Mouse (Mus musculus) embryonic stem cell, embryonic (primary cell): ENCODE measurements around the gene Olfr1259.
"Not testable (repeated sequence)": the region's sequence is repeated elsewhere in the genome, so short reads cannot be mapped to it uniquely, and the experiment has no call there.

Experiments
- CTCF ChIA-PET, 4 experiments: fragments of 300-600 bp in 2 of 4; fragments of 350-600 bp in 2 of 4; sonication (Branson Sonifier 250); formaldehyde crosslinking; loops; one replicate each; lab custom pipeline; 2022; ENCODE audit warnings: inconsistent platforms in 2 of 4; lab: Charles Lee
- POLR2A ChIA-PET, 4 experiments: fragments of 300-600 bp in 2 of 4; fragments of 350-600 bp in 2 of 4; sonication (Branson Sonifier 250); formaldehyde crosslinking; loops; one replicate each; lab custom pipeline; 2022; ENCODE audit warnings: antibody characterized with exemption in 4 of 4, inconsistent platforms in 1 of 4; lab: Charles Lee

Gene Olfr1259

GRCm38 (mm10) chr2:89948564-89948963, at the start of gene Olfr1259:
Gene Olfr1259 (minus strand): TSS chr2:89948664.
- ChIA-PET CTCF (no interaction called here), POLR2A (interaction anchor here in 1 of 4 experiments (0.6 kb wide), 1 partner anchor 95 kb away, joined by 5 read pairs; no protein-coding TSS in a partner anchor)

- POLR2A ChIA-PET, result no interaction called here
- CTCF ChIA-PET, result no interaction called here
Observed at GRCm38 (mm10) chr2:89990921-89991320, 42.5 kb upstream of the Olfr1259 start, which contains the start of gene Olfr1261. Gene Olfr1261 (plus strand): TSS chr2:89991221.

- CTCF ChIA-PET, result no interaction called here
- POLR2A ChIA-PET, result no interaction called here
Observed at GRCm38 (mm10) chr2:89977709-89978108, 29.2 kb upstream of the Olfr1259 start.

GRCm38 (mm10) chr2:89974184-89974583, 25.7 kb upstream of the Olfr1259 start, which contains the start of gene Olfr1260:
Gene Olfr1260 (plus strand): TSS chr2:89974340.
- ChIA-PET CTCF (no interaction called here), POLR2A (no interaction called here)

- ChIA-PET CTCF (no interaction called here), POLR2A (no interaction called here)
Observed at GRCm38 (mm10) chr2:89927009-89927408, 21.5 kb downstream of the Olfr1259 start, which contains the start of gene Olfr1258. Gene Olfr1258 (plus strand): TSS chr2:89927309.

- POLR2A ChIA-PET, CTCF ChIA-PET: not testable (repeated sequence)
Observed at GRCm38 (mm10) chr2:89912616-89913015, 35.8 kb downstream of the Olfr1259 start.
